Mouse (Mus musculus) bone marrow, adult 2 months (tissue): ENCODE measurements around the gene Dock6.

Experiments
- CTCF ChIP-seq: fragments of 200-500 bp; IDR thresholded peaks from 2 replicates; pipeline ENCODE4 v1.5.1; 2011; ENCODE audit warnings: low read length, control low read depth; ENCODE audit not compliant: control insufficient read depth, insufficient read depth
- POLR2A ChIP-seq: fragments of 200-500 bp; IDR thresholded peaks from 2 replicates; pipeline ENCODE4 v1.6.1; 2011; ENCODE audit warnings: low read depth, mild to moderate bottlenecking, control low read depth, low read length, borderline replicate concordance; ENCODE audit not compliant: control insufficient read depth

GRCm38 (mm10) chr9:21842391-21842790 lies 10.0 kb downstream of the Dock6 start:
- TF ChIP-seq POLR2A (no peak), CTCF (no peak)
